Mouse (Mus musculus): ENCODE results near the gene Rangrf. TPM values are rescaled to one million over a fixed set of nuclear protein-coding genes. Genes with fewer than 3 reads are reported as not detected.
A peak's percentile ranks its signal among the peaks of the same experiment; 100 is the strongest.

Gene Rangrf
- polyA plus RNA-seq, 2 experiments, result 23.0 to 29.2 TPM

GRCm38 (mm10) chr11:68993122-68993521, 18.1 kb upstream of the Rangrf start:
- DNase-seq (ENCODE audit: low read depth in 3 of 3, low spot score in 3 of 3) (no peak), ATAC-seq (ENCODE audit: insufficient read depth) (no peak)
- H3K4me3 ChIP-seq (ENCODE audit: insufficient read depth in 1 of 2, low read depth in 2 of 2, low read length in 2 of 2), result no peak overlapping the region

GRCm38 (mm10) chr11:68988341-68988740, 13.4 kb upstream of the Rangrf start:
- no peak for TF ChIP-seq EP300 (IDR thresholded peaks at IDR 0.05; ENCODE audit: low read depth)
- no peak for TF ChIP-seq CTCF (IDR thresholded peaks at IDR 0.05; ENCODE audit: low read depth)
- no peak overlapping the region for H3K27ac ChIP-seq
- H3K4me3 ChIP-seq (ENCODE audit: insufficient read depth in 1 of 2, low read depth in 2 of 2, low read length in 2 of 2), result no peak overlapping the region
- no peaks in the 10 kb centered on the region for H3K4me1 ChIP-seq (replicated peaks; ENCODE audit: control insufficient read depth in 2 of 2, insufficient read depth in 2 of 2, low read length in 1 of 2)
- no peak for DNase-seq (ENCODE audit: low read depth in 3 of 3, low spot score in 3 of 3)
- no peaks in the 10 kb centered on the region for H3K27me3 ChIP-seq (ENCODE audit: control insufficient read depth, insufficient read depth, low read length)
- H3K36me3 ChIP-seq (replicated peaks; ENCODE audit: control insufficient read depth, insufficient read depth, low read depth), result peaks cover 40% of the 10 kb centered on the region
- no peak for ATAC-seq (ENCODE audit: insufficient read depth)
- no peak overlapping the region for H3K4me2 ChIP-seq (ENCODE audit: low read depth)
- no peaks in the 10 kb centered on the region for H3K9me3 ChIP-seq (ENCODE audit: control insufficient read depth, low read length)
- 90% methylated on average over 17 of the region's 17 CpGs for WGBS (ENCODE audit: insufficient replicate concordance)
- no peak overlapping the region for H3K9ac ChIP-seq (replicated peaks)

More at GRCm38 (mm10) chr11:68993122-68993521, 18.1 kb upstream of the Rangrf start:
- no peak overlapping the region for H3K4me2 ChIP-seq (ENCODE audit: low read depth)
- H3K4me1 ChIP-seq (replicated peaks; ENCODE audit: control insufficient read depth in 2 of 2, insufficient read depth in 2 of 2, low read length in 1 of 2), result no peaks in the 10 kb centered on the region
- no peak overlapping the region for H3K27ac ChIP-seq
- H3K9me3 ChIP-seq (ENCODE audit: control insufficient read depth, low read length), result no peaks in the 10 kb centered on the region
- H3K27me3 ChIP-seq (ENCODE audit: control insufficient read depth, insufficient read depth, low read length), result no peaks in the 10 kb centered on the region
- WGBS (ENCODE audit: insufficient replicate concordance), result 80% methylated on average over 7 of the region's 7 CpGs
- no peak for TF ChIP-seq EP300 (IDR thresholded peaks at IDR 0.05; ENCODE audit: low read depth)
- no peak for TF ChIP-seq CTCF (IDR thresholded peaks at IDR 0.05; ENCODE audit: low read depth)
- H3K36me3 ChIP-seq (replicated peaks; ENCODE audit: control insufficient read depth, insufficient read depth, low read depth), result peaks cover 59% of the 10 kb centered on the region
- H3K9ac ChIP-seq (replicated peaks), result no peak overlapping the region

- no peak for DNase-seq (ENCODE audit: low read depth in 3 of 3, low spot score in 3 of 3)
- Histone ChIP-seq H3K27me3 (ENCODE audit: control insufficient read depth, insufficient read depth, low read length) (no peaks in the 10 kb centered on the region), H3K36me3 (replicated peaks; ENCODE audit: control insufficient read depth, insufficient read depth, low read depth) (peaks cover 33% of the 10 kb centered on the region), H3K27ac (no peak overlapping the region), H3K9me3 (ENCODE audit: control insufficient read depth, low read length) (no peaks in the 10 kb centered on the region), H3K4me2 (ENCODE audit: low read depth) (no peak overlapping the region), H3K4me1 (replicated peaks; ENCODE audit: control insufficient read depth in 2 of 2, insufficient read depth in 2 of 2, low read length in 1 of 2) (no peaks in the 10 kb centered on the region), H3K9ac (replicated peaks) (no peak overlapping the region), H3K4me3 (ENCODE audit: insufficient read depth in 1 of 2, low read depth in 2 of 2, low read length in 2 of 2) (no peak overlapping the region)
- no peak for ATAC-seq (ENCODE audit: insufficient read depth)
- TF ChIP-seq EP300 (IDR thresholded peaks at IDR 0.05; ENCODE audit: low read depth), result no peak
- TF ChIP-seq CTCF (IDR thresholded peaks at IDR 0.05; ENCODE audit: low read depth), result no peak
- 81% methylated on average over 11 of the region's 11 CpGs for WGBS (ENCODE audit: insufficient replicate concordance)
Measured at GRCm38 (mm10) chr11:68987365-68987882, 12.4 kb upstream of the Rangrf start.

GRCm38 (mm10) chr11:68982639-68983369, 7.8 kb upstream of the Rangrf start:
- Histone ChIP-seq H3K4me1 (replicated peaks; ENCODE audit: control insufficient read depth in 2 of 2, insufficient read depth in 2 of 2, low read length in 1 of 2) (0 out of 4 replicates have a peak, but pooled peaks cover 0 to 4% of the 10 kb centered on the region in 2 experiments), H3K4me2 (ENCODE audit: low read depth) (no peak overlapping the region), H3K27me3 (ENCODE audit: control insufficient read depth, insufficient read depth, low read length) (no peaks in the 10 kb centered on the region), H3K9ac (replicated peaks) (no peak overlapping the region), H3K36me3 (replicated peaks; ENCODE audit: control insufficient read depth, insufficient read depth, low read depth) (peaks cover 5% of the 10 kb centered on the region), H3K9me3 (ENCODE audit: control insufficient read depth, low read length) (no peaks in the 10 kb centered on the region), H3K4me3 (ENCODE audit: insufficient read depth in 1 of 2, low read depth in 2 of 2, low read length in 2 of 2) (no peak overlapping the region), H3K27ac (no peak overlapping the region)
- peak in 2 of 3 experiments; percentile 18 to 25 for DNase-seq (ENCODE audit: low read depth in 3 of 3, low spot score in 3 of 3)
- 0 out of 2 replicates have a peak, but pooled peaks have one; percentile 26 for ATAC-seq (ENCODE audit: insufficient read depth)
- TF ChIP-seq EP300 (IDR thresholded peaks at IDR 0.05; ENCODE audit: low read depth), result no peak
- TF ChIP-seq CTCF (IDR thresholded peaks at IDR 0.05; ENCODE audit: low read depth), result peak; percentile 88
- WGBS (ENCODE audit: insufficient replicate concordance), result 24% methylated on average over 4 of the region's 4 CpGs

- TF ChIP-seq CTCF (IDR thresholded peaks at IDR 0.05; ENCODE audit: low read depth) (no peak), EP300 (IDR thresholded peaks at IDR 0.05; ENCODE audit: low read depth) (no peak)
- Histone ChIP-seq H3K4me3 (ENCODE audit: insufficient read depth in 1 of 2, low read depth in 2 of 2, low read length in 2 of 2) (no peak overlapping the region), H3K27ac (no peak overlapping the region), H3K9me3 (ENCODE audit: control insufficient read depth, low read length) (no peaks in the 10 kb centered on the region), H3K27me3 (ENCODE audit: control insufficient read depth, insufficient read depth, low read length) (no peaks in the 10 kb centered on the region), H3K36me3 (replicated peaks; ENCODE audit: control insufficient read depth, insufficient read depth, low read depth) (no peaks in the 10 kb centered on the region), H3K9ac (replicated peaks) (no peak overlapping the region), H3K4me1 (replicated peaks; ENCODE audit: control insufficient read depth in 2 of 2, insufficient read depth in 2 of 2, low read length in 1 of 2) (0 out of 4 replicates have a peak, but pooled peaks cover 0 to 4% of the 10 kb centered on the region in 2 experiments), H3K4me2 (ENCODE audit: low read depth) (no peak overlapping the region)
- ATAC-seq (ENCODE audit: insufficient read depth) (no peak), DNase-seq (ENCODE audit: low read depth in 3 of 3, low spot score in 3 of 3) (no peak)
- 53% methylated on average over 3 of the region's 3 CpGs for WGBS (ENCODE audit: insufficient replicate concordance)
Measured at GRCm38 (mm10) chr11:68980919-68981318, 5.9 kb upstream of the Rangrf start.
